Mouse (Mus musculus) WW6 (cell line): ENCODE results near the gene Fkbp1b.
A peak's percentile ranks its signal among the peaks of the same experiment; 100 is the strongest.
"Not testable (repeated sequence)": the region's sequence is repeated elsewhere in the genome, so short reads cannot be mapped to it uniquely, and the experiment has no call there.

Source experiments
- DNase-seq: peaks from one replicate; pipeline ENCODE4 v3.0.0-alpha.2; 2013; ENCODE audit warnings: low read depth, low spot score

Gene Fkbp1b

DNA sequence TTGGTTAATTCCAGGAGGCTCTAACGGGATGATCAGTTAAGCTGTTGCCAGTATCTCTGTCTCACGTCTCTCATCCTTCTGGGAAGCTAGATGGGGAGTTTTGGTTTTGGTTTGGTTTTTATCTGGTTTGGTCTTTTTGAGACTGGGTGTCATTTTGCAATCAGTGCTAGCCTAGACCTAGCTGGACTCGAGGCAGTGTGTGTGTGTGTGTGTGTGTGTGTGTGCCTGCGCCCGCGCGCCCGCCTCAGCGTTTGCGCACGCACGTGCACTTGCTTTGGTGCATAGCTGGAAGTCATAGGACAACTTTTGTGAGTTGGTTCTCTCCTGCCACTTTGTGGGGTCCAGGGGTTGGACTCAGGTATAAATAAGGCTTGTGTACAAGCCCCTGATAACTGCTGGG lies 2.4 kb upstream of the Fkbp1b start:
- no peak for DNase-seq

GRCm38 (mm10) chr12:4842890-4843597 lies 1.7 kb upstream of the Fkbp1b start, which contains the start of gene Wdcp:
Gene Wdcp, plus strand, starts transcription at chr12:4843303.
- DNase-seq = peak; percentile 74

DNA sequence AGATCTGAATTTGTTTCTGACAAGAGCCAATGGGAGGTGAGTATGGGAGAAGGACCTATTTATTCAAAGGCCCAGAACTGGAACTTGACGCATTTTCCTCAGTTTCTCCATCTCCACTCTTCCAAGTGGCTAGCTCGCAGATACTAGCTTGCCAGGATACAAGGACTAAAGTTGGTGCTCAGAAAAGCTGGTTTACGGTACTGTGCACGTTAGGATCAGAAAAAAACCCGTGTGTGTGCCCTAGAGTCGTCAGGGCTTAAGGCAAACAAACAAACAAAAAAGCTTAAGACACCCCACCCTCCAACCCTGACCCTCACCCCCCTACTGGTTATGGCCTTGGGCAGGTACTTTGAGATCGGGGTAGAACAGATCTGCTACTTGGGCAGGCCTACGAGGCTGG lies 1.1 kb upstream of the Fkbp1b start:
- DNase-seq = no peak

GRCm38 (mm10) chr12:4840741-4841140 lies 650 bp downstream of the Fkbp1b start:
- no peak for DNase-seq

GRCm38 (mm10) chr12:4840010-4840409 lies 1.4 kb downstream of the Fkbp1b start:
- DNase-seq = no peak

- DNase-seq = no peak
Observed at GRCm38 (mm10) chr12:4836959-4837358, 4.4 kb downstream of the Fkbp1b start.

GRCm38 (mm10) chr12:4827256-4827655 lies 14.1 kb downstream of the Fkbp1b start:
- DNase-seq = no peak

DNA sequence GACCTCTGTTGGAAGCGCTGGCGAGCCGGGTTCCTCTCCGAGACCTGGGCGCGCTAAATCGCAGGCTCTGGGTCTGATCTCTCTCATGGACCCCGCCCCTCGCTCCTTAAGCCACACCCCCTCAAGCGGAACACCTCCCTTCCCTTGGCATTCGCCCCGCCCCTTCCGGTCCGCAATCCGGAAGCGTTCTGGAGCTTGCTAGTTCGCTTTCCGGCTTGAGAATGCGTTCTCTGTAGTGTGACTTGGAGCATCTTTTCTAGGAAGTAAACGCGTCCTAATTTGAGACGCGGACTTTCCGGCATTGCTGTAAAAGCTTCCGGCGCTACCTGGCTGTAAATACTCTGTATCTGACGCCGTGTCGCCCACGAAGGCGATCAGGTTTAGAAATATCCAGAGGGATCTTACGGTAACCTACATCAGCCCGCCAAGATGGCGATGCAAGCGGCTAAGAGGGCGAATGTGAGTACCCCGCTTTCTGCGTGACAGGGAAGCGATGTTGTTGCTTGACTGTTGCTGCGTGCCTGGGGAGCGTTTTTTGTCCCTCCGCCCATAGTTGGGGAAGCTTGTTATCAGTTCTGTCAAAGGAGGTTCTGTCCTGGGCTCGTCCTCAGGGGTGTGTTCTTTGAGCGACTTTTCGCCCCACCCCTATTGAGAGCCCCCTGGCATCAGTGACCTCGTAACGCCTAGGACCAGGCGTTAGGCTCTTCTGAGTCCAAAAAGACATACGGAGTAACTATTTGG lies 23.9 kb downstream of the Fkbp1b start, which contains the start of gene Sf3b6:
Gene Sf3b6 (plus strand): TSS at position 184 of the 741 bp plus-strand sequence.
- peak; percentile 92 for DNase-seq

- no peak for DNase-seq
Observed at GRCm38 (mm10) chr12:4816680-4817360, 24.6 kb downstream of the Fkbp1b start.

DNA sequence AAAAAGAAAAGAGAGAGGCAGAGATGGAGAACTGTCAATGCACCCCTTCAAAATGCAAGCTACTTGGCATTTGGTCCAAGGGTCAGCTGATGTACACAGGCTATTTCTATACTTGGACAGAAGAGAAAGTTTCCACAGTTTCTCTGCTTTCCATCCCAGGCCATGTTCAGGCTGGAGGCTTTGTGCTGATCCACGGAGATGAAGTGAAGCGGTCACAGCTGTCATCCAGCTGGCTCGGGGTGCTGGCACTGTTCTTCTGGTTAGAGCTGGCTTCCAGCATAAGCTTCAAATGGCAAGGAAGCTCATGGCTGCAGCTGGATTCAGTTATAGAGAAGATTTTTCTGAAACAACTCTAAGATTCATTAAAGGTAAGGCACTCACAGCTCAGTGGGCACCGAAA lies 27.8 kb downstream of the Fkbp1b start:
- DNase-seq = no peak

- no peak for DNase-seq
Observed at GRCm38 (mm10) chr12:4811705-4812104, 29.7 kb downstream of the Fkbp1b start.

GRCm38 (mm10) chr12:4811036-4811435 lies 30.4 kb downstream of the Fkbp1b start:
- no peak for DNase-seq

DNA sequence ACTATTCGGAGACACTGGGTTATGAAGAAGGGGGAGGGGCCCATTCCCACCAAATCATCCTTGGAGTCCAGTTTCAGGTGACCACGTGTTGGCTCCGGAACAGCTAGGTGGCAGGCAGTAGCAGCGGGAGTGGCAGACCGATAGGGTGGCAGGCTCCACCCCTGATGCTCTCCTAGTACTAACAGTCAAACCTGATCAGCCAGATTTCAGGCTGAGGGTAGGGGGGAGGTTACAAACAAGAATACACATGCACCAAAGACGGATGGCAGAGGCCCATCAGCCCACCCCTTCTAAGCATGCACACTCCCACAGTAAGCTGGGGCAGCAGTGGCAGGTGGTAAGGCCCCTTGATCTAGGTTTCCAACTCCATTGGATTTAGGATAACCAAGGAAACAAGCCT lies 43.9 kb downstream of the Fkbp1b start:
- DNase-seq = not testable (repeated sequence)

DNA sequence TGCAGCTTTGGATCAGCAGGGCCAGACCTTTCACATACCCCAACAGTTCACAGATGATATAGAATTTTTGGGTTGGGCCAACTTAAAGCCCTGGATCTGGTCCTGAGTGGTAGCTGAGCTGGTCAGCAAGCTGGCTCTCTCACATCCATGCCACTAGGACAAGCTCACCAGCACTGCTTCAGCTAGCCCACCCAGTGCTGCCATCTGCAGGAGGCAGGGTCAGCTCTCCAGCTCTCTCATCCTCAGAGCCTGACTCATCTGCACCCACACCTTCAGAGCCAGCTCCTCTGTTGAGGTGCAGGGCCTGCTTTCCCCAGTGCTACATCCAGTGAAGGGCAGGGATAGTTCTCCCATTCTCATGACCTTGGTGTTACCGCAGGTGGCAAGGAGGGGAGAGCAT lies 47.7 kb downstream of the Fkbp1b start:
- DNase-seq = no peak

GRCm38 (mm10) chr12:4788128-4788527 lies 53.3 kb downstream of the Fkbp1b start:
- not testable (repeated sequence) for DNase-seq

- DNase-seq = no peak
Observed at GRCm38 (mm10) chr12:4784466-4784865, 56.9 kb downstream of the Fkbp1b start.

DNA sequence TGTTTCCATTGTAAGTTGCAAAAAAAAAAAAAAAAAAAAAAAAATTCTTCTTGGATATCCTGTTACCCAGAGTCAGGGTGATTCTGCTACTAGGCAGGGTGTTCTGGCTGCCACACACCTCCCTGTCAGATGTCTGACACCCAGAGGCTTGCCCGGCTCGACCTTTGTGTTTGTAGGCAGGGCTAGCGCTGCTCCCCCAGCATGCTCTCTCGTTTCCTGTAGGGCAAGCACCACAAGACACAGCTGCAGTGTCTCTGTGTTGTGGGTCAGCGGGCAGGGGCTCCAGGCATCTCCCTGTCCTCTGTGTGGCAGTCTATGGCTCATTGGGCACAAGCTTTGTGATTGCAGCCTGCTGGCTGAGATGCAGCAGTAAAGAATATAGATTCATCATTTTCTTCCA lies 57.8 kb downstream of the Fkbp1b start:
- no peak for DNase-seq
